Mouse (Mus musculus): ENCODE results near the gene Klhl22.

Gene Klhl22

GRCm38 (mm10) chr16:17802839-17803674, 43.6 kb downstream of the Klhl22 start:
- DNase-seq = peak; percentile 53

DNA sequence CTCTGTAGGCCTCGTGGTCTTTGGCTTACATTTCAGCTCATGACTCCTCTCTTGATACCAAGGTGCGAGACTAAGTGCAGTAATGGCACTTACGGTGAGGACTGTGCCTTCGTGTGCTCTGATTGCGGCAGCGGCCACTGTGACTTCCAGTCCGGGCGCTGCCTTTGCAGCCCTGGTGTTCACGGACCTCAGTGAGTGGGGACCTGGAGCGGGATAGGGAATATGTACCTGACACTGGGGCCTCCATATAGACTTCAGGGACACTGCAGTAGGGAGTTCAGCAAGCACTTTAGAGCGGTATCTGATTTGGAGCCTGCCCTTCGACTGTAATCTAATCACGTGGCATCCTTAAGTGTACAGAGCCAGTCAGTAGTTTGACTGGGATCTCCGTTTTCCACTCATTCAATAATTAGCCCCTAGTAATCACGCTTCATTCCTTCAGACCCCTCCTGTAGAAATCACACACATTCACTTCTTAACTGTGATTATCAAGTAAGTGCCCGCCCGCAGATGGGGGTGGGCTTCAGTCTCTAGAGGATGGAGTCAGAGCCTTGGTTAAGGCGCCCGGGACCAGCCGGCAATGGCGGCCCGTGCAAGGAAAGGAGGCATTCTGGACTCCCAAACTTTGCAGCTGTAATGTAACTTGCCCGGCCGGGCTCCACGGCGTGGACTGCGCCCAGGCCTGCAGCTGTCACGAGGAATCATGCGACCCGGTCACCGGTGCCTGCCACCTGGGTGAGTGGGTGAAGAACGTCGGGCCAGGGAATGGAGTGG, 44.4 kb downstream of the Klhl22 start:
- no peak for DNase-seq

- peak; percentile 48 for DNase-seq
Measured at GRCm38 (mm10) chr16:17804449-17804912, 45.1 kb downstream of the Klhl22 start.

GRCm38 (mm10) chr16:17804982-17805381, 45.6 kb downstream of the Klhl22 start:
- no peak for DNase-seq

DNA sequence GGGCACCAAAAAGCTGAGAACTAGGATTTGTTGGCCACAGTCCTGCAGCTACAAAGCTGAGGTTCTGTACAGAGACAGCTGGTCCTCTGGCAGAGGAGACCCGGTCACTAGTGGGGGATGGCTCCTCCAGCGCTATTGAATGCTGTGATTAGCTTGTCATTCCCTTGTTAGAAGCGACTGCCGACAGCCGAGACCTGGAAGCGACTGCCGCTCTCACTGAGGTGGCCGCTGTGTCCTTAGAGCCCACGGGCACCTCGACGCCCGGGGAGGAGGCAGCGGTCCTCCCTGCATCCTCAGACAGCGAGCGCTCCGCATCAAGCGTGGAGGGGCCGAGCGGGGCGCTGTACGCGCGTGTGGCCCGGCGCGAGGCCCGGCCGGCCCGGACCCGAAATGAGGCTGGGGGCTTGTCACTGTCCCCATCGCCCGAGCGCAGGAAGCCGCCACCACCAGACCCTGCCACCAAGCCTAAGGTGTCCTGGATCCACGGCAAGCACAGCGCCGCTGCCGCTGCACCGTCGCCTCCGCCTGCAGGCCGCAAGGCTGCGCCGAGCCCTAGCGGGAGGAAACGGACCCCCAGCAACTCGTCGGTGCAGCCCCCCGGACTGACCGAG, 47.3 kb downstream of the Klhl22 start:
- DNase-seq = peak; percentile 70

DNA sequence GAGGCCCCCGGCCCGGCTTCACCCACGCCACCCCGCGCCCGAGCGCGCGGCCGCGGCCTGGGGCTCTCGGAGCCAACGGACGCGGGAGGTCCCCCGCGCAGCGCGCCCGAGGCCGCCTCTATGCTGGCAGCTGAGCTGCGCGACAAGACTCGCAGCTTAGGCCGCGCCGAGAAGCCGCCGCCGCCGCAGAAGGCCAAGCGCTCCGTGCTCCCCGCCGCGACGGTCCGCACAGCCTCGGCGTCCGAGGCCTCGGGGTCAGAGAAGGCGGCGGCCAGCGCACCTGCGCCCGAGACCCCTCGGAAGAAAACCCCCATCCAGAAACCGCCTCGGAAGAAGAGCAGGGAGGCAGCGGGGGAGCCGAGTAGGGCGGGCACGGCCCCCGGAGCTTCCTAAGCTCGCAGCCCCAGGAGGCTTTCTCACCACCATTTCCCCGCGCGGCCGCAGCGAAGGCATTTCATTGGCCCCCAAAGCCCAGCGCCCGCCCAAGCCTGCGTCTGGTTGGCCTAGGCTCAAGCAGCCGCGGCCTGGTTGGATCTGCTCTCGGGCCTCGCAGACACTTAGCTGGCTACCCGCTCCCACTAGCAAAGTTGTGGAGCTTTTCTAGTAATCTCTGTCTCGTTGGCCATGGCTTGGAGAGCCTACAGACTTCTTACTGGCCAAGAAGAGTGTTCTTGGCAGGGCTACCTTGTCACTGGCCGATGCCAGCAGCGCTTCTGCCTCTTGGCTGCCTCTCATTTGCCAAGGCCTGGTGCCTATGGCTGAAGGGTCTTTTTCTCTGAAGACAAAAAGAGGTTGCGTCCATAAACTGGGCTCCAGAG, 48.0 kb downstream of the Klhl22 start:
- peak; percentile 94 for DNase-seq

- no peak for DNase-seq
Measured at GRCm38 (mm10) chr16:17809125-17809524, 49.7 kb downstream of the Klhl22 start.

DNA sequence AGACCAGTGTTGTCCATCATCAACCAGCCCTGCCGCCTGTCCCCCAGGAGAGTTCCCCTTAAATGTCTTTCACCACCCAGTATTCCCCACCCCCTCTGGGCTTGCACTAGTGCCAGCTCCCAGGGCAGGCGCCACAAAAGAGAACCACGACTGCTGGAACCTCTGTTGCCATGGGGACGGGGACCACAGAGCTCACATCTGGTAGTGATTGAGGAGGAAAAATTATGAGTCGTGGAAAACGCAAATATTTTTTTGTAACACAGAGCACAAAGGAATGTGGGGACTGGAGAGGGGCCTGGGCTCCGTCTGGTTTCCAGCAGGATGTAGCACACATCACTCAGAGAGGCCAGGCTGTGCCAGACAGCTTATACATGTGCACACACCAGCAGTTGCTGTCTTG, 50.3 kb downstream of the Klhl22 start:
- DNase-seq = peak; percentile 28

DNA sequence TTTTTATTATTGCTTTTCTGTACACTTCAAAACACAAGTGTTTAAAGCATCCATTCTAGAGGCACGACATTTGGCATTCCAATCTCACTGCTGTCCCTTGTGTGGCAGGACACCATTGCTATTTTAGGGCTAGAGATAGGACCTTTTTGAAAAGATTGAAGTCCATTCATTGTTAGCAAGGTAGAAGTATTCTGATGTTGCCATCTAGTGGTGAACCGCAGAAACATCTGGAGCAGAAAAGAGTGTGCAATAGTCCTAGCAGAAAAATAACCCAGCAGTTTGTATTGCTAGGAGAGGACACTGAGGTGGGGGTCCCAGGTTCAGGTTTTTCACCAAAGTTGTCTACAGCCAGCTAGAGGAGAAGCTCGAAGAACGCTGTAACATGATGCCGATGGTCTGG, 52.7 kb downstream of the Klhl22 start:
- peak; percentile 31 for DNase-seq

- no peak for DNase-seq
Measured at GRCm38 (mm10) chr16:17813173-17813572, 53.8 kb downstream of the Klhl22 start.

DNA sequence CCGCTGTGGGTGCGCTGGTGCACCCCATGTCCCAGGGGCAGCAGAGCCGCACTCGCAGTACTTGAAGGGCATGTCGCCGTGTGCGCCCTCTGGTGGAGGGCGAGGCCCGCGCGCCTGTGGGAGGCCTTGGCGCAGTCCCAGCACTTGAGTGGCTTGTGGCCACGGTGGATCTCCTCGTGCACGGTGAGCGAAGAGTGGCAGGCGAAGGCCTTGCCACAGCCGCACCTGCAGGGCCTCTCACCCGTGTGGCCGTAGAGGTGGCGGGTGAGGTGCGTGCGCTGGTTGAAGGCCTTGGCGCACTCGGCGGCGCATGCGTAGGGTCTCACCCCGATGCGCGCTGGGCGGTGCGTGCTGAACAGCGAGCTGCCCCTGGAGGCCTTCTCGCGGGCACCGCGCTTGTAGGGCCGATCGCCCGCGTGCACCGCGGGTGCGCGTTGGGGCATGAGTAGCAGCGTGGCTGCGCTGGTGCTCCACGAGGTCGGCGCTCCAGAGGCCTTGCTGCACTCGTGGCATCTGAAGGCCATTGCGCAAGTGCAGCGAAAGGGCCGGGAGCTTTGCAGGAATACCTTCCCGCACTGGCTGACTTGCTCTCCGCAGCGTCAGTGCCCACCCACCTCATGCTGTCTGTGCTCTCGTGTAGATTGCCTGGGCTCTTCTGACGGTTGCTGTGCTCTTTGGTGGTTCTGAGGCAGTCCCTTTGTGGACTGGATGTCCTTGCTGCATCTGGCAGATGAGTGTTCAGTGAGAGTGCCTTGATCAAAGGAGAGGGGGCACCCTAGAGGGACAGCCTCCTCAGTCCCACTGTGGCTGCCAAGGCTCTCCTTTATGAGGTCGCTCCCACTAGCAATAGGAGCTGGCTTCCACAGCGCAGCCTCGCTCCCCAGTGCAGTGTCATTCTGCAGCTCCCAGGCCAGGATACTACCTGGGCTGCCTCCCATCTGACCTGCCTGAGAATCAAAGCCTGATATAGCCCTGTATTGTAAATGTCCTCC, 56.3 kb downstream of the Klhl22 start:
- DNase-seq = peak; percentile 87

DNA sequence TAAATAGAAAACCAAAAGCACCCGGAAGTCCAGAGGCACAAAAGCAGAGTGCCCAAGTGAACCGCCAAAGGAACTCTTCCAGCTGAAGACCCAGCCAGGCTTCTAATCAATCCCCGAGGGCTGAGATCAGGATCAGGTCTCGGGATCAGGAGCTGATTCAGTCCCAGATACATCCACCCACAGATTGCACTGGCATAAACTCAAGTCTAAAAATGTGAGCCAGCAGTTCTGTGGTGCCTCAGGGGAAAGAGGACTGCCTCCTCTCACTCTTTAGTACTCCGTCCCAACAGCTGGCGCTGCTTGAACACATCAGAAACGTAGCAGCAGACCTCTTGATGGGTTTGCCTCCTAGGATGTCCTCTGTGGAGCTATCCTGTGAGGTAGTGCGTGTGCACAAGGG, 57.1 kb downstream of the Klhl22 start:
- no peak for DNase-seq

DNA sequence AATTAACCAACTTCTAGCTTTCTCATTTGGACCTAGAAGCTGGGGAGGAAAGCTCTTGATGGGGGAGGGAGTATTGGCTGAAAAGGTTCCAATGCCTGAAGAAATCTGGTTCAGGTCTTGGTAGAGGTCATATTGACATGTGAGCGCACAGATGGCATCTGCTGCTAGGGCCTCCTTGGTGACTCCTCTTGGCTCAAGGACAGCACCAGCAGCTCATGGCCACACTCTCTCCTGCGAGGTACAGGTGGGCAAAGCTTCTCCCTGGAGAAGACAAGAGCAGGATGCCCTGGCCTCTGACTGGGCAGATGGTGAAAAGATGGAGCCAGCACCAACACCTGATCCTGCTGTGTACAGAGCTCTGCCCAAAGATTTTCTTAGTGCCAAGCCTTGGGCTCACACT, 67.1 kb downstream of the Klhl22 start:
- no peak for DNase-seq

DNA sequence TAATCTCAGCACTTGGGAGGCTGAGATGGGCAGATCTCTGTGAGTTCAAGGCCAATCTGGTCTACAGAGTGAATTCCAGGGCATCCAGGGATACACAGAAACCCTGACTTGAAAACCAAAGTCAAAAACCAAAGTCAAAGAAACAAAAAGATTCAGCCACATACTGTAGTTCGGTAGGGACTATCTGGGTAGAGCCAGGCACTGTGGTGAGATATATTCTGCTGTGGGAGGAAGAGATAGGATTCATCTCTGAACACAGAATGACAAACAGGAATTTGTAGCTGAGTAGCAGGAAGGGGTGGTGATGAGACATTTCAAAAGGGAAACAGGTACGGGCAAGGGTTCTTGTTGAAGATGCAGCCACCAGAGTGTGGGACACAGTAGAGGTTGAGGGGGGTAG, 68.8 kb downstream of the Klhl22 start:
- DNase-seq = no peak

DNA sequence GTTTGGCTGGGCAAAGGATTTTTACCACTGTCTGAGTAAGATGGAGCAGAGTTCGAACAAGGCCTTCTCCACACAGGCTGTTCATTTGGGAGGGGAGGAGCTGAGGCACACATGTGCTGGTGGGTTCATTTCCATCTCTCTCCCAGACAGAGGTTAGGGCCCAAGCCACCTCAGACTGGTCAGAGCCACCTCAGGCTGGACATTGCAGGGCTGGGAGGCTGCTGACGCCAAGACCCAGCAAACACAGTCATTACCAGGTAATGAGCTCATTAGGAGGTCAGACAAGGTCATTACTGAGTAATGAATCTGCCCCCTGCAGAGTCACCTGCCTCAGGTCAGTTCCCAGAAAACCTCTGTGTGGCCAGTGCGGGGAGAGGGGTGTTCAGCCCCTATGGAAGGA, 69.4 kb downstream of the Klhl22 start:
- DNase-seq = no peak

DNA sequence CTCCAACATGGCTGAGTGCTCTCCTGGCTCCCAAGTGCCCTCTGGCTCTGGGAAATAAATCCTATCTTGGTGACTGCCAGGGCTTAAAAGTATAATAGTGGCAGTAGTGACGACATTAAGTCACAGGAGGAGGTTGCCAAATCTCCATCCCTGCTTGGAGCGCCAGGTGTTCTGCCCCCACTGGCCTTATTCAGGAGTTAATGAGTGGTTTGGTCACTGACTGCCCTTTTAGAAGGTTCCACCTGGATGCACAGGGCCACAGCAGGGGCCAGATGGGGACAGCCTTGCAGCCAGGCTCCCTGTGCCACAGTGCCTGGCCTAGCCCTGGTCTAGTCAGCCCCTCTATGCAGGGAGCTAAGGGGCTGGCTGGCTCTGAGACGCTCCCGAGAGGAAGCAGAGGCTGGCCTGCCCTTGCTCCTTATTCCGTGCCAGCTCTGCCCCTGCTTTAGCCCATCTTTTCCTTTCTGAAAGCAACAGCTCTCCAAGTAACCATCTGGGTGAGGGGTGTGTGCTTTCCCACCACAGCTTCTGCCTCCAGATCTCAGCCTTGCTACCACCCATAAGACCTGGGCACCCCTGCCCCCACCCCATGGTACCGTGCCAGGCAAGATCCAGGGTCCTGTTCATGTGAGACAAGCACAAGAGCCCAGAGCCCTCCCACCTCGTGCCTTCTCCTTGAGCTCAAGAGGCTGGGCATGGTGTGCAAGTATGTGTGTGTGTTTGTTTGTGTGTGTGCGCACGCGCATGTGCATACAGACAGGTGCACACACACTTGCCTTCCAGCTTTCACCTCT, 71.2 kb downstream of the Klhl22 start:
- DNase-seq = no peak

DNA sequence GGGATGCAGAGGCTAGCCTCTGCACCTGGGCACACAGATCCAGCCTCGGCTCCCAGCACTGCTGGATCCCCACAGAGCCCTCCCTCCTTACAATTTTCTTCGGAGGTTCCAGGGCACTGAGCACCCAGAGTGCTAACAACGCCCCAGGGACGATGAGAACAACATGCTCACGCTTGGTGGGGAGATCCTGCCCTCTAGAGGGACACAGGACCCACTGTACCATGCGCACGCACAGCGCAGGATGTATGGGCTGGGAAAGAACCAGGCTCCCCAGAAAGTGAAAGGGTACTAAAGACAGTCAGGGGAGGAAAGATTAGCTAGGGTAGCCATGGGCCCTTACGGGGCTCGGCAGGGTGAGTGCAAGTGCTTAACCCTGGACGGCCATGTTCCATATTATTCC, 72.4 kb downstream of the Klhl22 start:
- DNase-seq = no peak

GRCm38 (mm10) chr16:17832821-17833220, 73.4 kb downstream of the Klhl22 start, which contains the start of gene B830017H08Rik:
Gene B830017H08Rik (plus strand): TSS chr16:17833121.
- DNase-seq = no peak

- no peak for DNase-seq
Measured at GRCm38 (mm10) chr16:17833321-17833680, 73.9 kb downstream of the Klhl22 start.

DNA sequence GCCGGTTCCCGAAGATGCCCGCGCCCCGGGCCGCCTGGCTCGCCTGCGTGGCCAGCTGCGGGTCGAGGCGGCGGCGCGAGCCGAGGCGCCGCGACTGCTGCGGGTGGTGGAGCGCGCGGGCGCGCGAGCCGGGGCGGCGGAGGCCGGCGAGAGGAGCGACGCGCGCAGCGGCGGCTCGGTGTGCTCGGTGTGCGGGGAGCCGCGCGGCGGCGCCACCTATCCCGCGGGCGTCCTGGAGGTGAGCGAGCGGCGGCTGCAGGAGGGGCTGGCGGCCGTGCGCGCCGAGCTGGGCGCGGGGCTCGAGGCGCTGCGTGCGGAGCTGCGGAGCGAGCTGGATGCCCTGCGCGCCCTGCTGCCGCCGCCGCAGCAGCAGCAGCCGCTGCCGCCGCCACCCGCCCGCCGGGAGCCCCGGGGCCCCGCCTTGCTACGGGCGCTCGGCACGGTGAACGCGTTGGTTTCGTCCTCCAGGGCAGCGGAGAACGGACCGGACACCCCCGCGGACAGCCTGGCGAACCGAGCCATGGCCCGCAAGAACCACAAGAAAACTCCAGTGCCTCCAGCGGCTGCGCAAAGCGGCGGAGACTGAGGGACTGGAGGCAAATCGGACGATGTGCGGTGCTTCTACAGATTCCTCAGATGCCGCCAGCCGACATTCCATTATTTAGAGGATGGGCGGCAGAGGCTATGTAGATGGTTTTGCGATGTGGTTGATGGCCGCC, 74.4 kb downstream of the Klhl22 start:
- peak; percentile 55 for DNase-seq
